Mouse (Mus musculus) midbrain, embryonic 16.5 days (tissue): ENCODE measurements at regions not wholly inside any gene's neighbourhood (a gene's known extent, or its start where the extent isn't known, plus 50 kb on each side); places are given as distances from the start of the nearest gene placed in this dataset.

Experiments
- ATAC-seq: fragments of 200-750 bp; cut with Nextera tagmentation; 2 replicates; pipeline ENCODE4 v1.8.0; 2017; ENCODE audit warnings: moderate TSS enrichment
- H3K27ac ChIP-seq: fragments of 300-500 bp; sonication (generic); 2 replicates; pipeline ENCODE4 v1.5.1; 2014; ENCODE audit warnings: mild to moderate bottlenecking, low read length, mixed read lengths
- H3K27me3 ChIP-seq: fragments of 300-500 bp; sonication (generic); 2 replicates; pipeline ENCODE4 v1.6.1; 2014; ENCODE audit warnings: low read depth, low read length, mixed read lengths; ENCODE audit not compliant: control insufficient read depth, insufficient read depth
- H3K36me3 ChIP-seq: fragments of 300-500 bp; sonication (generic); 2 replicates; pipeline ENCODE4 v1.6.1; 2014; ENCODE audit warnings: mild to moderate bottlenecking, low read length, moderate library complexity, mixed read lengths; ENCODE audit not compliant: control insufficient read depth, insufficient read depth
- H3K4me1 ChIP-seq: fragments of 300-500 bp; sonication (generic); 2 replicates; pipeline ENCODE4 v1.6.1; 2014; ENCODE audit warnings: mild to moderate bottlenecking, low read length, mixed read lengths; ENCODE audit not compliant: control insufficient read depth, insufficient read depth
- H3K4me2 ChIP-seq: fragments of 300-500 bp; sonication (generic); 2 replicates; pipeline ENCODE4 v1.6.1; 2014; ENCODE audit warnings: mild to moderate bottlenecking, low read length, mixed read lengths
- H3K4me3 ChIP-seq: fragments of 300-500 bp; sonication (generic); 2 replicates; pipeline ENCODE4 v1.5.1; 2014; ENCODE audit warnings: low read depth, mild to moderate bottlenecking, low read length, moderate library complexity, mixed read lengths
- H3K9ac ChIP-seq: fragments of 300-500 bp; sonication (generic); 2 replicates; pipeline ENCODE4 v1.6.1; 2014; ENCODE audit warnings: low read depth, low read length, mixed read lengths
- H3K9me3 ChIP-seq: fragments of 300-500 bp; sonication (generic); replicated peaks from 2 replicates; pipeline ENCODE4 v1.6.1; 2014; ENCODE audit warnings: mild to moderate bottlenecking, low read length, mixed read lengths; ENCODE audit not compliant: control insufficient read depth, poor library complexity, severe bottlenecking
- WGBS: fragments of 180-500 bp; shearing (Covaris S2); extraction: QIAGEN DNeasy Blood & Tissue Kit; methylation state at CpG from one replicate; pipeline ENCODE4 v1.1.7; 2014; 5-methylcytosine and 5-hydroxymethylcytosine counted together

DNA sequence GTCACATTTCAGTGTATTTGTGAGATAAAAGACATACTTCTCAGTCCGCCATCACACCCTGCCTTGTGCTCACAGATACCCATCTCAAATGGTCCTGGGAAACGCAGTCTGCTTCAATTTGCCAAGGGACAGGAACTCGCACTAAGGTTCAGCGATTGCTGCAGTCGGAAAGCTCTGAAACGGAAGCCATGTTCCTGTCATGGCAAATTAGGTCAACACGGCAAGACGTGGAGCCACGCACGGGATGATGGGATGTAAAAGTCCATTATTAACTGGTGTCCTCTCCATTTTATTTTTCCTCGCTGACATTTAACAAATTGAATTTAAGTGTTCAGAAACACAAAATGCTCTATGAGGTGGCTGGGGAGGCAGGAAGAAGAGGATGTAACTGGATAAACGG is 212.4 kb downstream of the Rpl36a-ps1 start:
- WGBS = 91% methylated on average over 12 of the region's 12 CpGs
- Histone ChIP-seq H3K27ac (no peak overlapping the region), H3K9me3 (no peaks in the 10 kb centered on the region), H3K36me3 (no peaks in the 10 kb centered on the region), H3K9ac (no peak overlapping the region), H3K27me3 (no peaks in the 10 kb centered on the region), H3K4me1 (no peaks in the 10 kb centered on the region), H3K4me2 (no peak overlapping the region), H3K4me3 (no peak overlapping the region)
- ATAC-seq = no peak

GRCm38 (mm10) chr14:98772080-98772479 is 222.0 kb downstream of the Rpl36a-ps1 start:
- 91% methylated on average over 4 of the region's 4 CpGs for WGBS
- Histone ChIP-seq H3K9ac (no peak overlapping the region), H3K4me3 (no peak overlapping the region)

GRCm38 (mm10) chr14:98768845-98769244 is 225.3 kb downstream of the Rpl36a-ps1 start:
- 81% methylated on average over 2 of the region's 2 CpGs for whole genome bisulfite sequencing
- H3K4me2 ChIP-seq = no peak overlapping the region
- H3K4me3 ChIP-seq = no peak overlapping the region
- no peaks in the 10 kb centered on the region for H3K27me3 ChIP-seq
- H3K9me3 ChIP-seq = no peaks in the 10 kb centered on the region
- no peak overlapping the region for H3K9ac ChIP-seq
- no peak overlapping the region for H3K27ac ChIP-seq
- ATAC-seq = no peak
- no peaks in the 10 kb centered on the region for H3K4me1 ChIP-seq
- no peaks in the 10 kb centered on the region for H3K36me3 ChIP-seq

More at GRCm38 (mm10) chr14:98772080-98772479, 222.0 kb downstream of the Rpl36a-ps1 start:
- H3K4me1 ChIP-seq = no peaks in the 10 kb centered on the region
- ATAC-seq = no peak
- no peak overlapping the region for H3K27ac ChIP-seq
- no peaks in the 10 kb centered on the region for H3K27me3 ChIP-seq
- no peaks in the 10 kb centered on the region for H3K36me3 ChIP-seq
- no peak overlapping the region for H3K4me2 ChIP-seq
- H3K9me3 ChIP-seq = no peaks in the 10 kb centered on the region

DNA sequence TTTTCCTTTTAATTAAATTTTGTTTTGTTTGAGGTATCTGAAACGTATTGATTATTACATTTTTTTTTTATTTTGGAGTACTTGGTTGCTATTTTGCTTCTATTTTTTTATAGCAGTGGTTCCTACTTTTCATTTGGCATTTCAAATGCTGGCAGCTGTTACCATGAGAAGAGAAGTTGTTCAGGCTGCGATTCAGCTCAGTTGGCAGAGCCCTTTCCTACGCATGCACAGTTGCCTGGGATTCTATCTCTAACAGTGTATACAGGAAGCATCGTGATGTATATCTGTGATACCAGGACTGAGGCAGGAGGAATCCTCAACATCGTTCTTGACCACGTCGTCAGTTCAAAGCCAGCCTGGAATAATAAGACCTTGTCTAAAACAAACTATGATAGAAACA is 226.6 kb downstream of the Rpl36a-ps1 start:
- Histone ChIP-seq H3K27me3 (no peaks in the 10 kb centered on the region), H3K9ac (no peak overlapping the region), H3K4me1 (no peaks in the 10 kb centered on the region), H3K9me3 (no peaks in the 10 kb centered on the region), H3K27ac (no peak overlapping the region), H3K4me2 (no peak overlapping the region), H3K36me3 (no peaks in the 10 kb centered on the region), H3K4me3 (no peak overlapping the region)
- no peak for ATAC-seq
- 89% methylated on average over 7 of the region's 7 CpGs for WGBS

DNA sequence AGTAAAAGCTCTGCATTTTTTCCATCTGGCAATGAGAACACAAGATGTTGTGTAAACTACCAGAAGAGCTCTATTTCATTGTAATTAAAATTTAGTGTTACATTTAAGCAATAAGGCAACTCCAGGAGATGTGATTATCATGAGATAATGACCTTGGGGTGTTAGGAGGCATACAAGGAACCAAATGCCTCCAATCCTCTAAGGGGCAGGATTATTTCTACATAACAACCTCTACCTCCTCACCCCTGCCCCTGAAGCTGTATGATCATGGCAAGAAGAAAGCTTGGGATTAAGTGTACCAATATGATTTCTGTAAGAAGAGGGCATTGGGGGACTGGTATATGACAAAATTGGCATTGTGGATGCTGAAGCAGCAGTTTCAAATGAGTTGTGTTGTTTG is 228.8 kb downstream of the Rpl36a-ps1 start:
- no peak overlapping the region for H3K4me3 ChIP-seq
- no peaks in the 10 kb centered on the region for H3K27me3 ChIP-seq

DNA sequence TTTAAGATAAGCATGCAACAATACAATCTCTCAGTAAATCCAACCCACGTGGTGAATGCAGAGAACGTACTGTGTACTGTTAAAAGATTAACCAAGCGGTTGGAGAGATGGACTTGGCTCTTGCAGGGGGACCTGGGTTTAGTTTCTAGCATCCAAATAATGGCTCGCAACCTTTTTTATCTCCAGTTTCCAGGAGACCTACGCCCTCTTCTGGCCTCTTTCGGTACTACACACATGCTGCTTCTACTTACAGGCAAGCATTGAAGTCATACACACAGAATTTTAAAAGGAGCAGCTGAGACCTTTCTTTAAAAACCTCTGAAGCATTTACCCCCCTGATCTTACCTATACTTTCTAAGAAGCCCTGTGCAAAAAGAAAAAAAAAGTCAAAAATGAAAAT is 243.4 kb downstream of the Rpl36a-ps1 start:
- Histone ChIP-seq H3K4me2 (no peak overlapping the region), H3K4me3 (no peak overlapping the region), H3K27ac (no peak overlapping the region), H3K27me3 (no peaks in the 10 kb centered on the region), H3K9ac (no peak overlapping the region), H3K4me1 (no peaks in the 10 kb centered on the region), H3K36me3 (no peaks in the 10 kb centered on the region), H3K9me3 (0 out of 2 replicates have a peak, but pooled peaks cover 2% of the 10 kb centered on the region)
- WGBS = 92% methylated on average over 6 of the region's 6 CpGs
- no peak for ATAC-seq

More for the DNA sequence above, 228.8 kb downstream of the Rpl36a-ps1 start:
- Histone ChIP-seq H3K4me1 (no peaks in the 10 kb centered on the region), H3K9me3 (no peaks in the 10 kb centered on the region), H3K36me3 (no peaks in the 10 kb centered on the region), H3K4me2 (no peak overlapping the region), H3K27ac (no peak overlapping the region), H3K9ac (no peak overlapping the region)
- ATAC-seq = no peak

DNA sequence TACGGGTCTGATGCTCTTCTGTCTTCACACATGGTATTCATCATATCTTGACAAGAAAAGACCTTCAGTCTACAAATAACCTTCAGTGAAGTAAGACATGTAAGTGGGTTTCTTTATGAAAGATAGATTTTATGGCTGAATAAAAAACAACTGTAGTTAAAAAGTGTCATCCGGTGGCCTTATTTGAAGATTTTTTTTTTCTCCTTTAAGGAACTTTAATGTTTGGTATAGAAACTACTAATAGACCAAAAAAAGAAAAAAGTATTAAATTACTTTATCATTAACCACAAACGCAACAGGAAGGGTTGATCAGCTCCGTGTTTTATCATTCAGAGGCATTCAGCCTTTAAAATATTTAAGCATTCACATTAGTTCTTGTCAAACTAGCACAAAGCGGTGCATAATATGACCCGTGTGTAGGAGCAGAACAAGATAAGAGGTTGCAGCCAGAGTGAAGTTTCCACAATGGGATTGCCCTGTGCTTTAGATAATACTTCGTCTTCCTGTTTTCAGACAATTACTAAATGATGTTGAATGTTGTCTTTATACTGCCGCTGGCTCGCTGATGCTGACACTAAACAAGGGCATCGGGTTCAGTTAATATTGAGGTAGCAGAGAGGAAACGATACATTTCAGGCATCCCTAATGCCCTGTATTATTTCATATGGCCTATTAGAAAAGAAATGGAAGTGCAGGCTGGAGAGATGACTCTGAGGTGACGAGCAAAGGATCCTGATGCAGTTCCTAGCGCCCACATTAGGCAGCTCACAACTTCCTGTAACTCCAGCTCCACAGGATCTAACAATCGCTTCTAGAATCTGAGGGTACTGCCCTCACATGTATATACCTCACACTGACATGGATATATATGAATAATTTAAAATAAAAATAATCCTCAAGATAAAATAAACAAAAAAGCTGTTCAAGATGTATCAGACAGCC is 244.8 kb downstream of the Rpl36a-ps1 start:
- no peak for ATAC-seq
- H3K9me3 ChIP-seq = 0 out of 2 replicates have a peak, but pooled peaks cover 2% of the 10 kb centered on the region
- 87% methylated on average over 14 of the region's 14 CpGs for WGBS
- H3K27ac ChIP-seq = no peak overlapping the region
- H3K4me2 ChIP-seq = no peak overlapping the region
- H3K4me1 ChIP-seq = no peaks in the 10 kb centered on the region
- no peaks in the 10 kb centered on the region for H3K36me3 ChIP-seq
- no peak overlapping the region for H3K4me3 ChIP-seq
- H3K27me3 ChIP-seq = no peaks in the 10 kb centered on the region
- H3K9ac ChIP-seq = no peak overlapping the region

DNA sequence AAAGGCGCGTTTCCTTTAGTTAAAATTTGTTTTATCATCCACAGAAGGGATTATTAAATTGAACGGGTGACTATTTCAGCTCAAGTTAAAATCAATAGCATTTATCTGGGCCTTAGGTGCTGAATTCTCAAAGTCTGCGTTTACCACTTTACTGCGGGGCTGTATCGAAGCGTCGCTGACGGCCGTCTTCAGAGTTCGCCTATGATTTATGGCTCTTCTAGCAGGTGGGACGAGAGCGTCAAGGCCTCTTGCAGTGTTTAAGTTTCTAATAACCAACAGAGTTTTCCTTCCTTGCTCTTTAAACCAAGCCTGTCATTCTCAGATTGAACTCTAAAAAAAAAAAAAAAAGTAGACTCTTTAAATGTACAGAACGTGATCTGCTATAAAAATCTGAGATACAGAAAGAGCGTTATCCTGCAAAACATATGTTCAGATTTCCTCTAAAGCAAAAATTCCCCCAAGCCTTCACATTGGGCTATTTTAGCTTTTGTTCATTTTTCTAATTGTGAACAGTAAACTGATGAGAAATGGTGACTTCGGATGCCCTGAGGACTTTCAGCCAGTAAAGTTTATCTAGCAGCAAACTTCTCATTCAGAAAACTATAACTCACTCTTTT is 246.9 kb downstream of the Rpl36a-ps1 start:
- Histone ChIP-seq H3K27ac (no peak overlapping the region), H3K4me2 (no peak overlapping the region), H3K27me3 (no peaks in the 10 kb centered on the region), H3K9ac (no peak overlapping the region), H3K36me3 (no peaks in the 10 kb centered on the region), H3K4me3 (no peak overlapping the region), H3K9me3 (no peaks in the 10 kb centered on the region), H3K4me1 (no peaks in the 10 kb centered on the region)
- ATAC-seq = no peak
- 89% methylated on average over 16 of the region's 16 CpGs for WGBS

DNA sequence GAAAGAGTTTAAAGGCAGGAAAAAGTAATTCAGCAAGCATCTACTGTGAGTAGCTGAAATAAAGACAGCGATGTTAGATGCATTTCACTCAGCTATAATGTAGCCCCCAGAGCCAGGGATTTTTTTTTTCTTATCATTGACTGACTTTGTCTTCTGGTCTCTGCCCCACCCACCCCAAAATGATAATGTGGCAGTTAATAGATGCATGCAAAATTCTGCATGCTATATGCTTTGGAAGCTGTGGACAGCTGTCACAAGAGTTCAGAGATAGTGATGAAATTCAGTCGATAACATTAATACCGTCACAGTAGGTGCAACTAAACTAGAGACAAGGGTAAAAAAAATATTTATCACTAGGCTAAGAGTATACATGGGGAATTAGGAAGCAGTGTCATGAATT is 263.7 kb downstream of the Rpl36a-ps1 start:
- no peak overlapping the region for H3K4me3 ChIP-seq
- H3K36me3 ChIP-seq = no peaks in the 10 kb centered on the region
- H3K9ac ChIP-seq = no peak overlapping the region
- H3K27me3 ChIP-seq = no peaks in the 10 kb centered on the region
- no peak for ATAC-seq
- H3K4me2 ChIP-seq = no peak overlapping the region
- no peaks in the 10 kb centered on the region for H3K4me1 ChIP-seq
- 88% methylated on average over 3 of the region's 3 CpGs for WGBS
- H3K9me3 ChIP-seq = no peaks in the 10 kb centered on the region
- H3K27ac ChIP-seq = no peak overlapping the region
